Mouse (Mus musculus) lung, postnatal 0 days (tissue): ENCODE results near the gene Olfr159.

Experiments used
- CTCF ChIP-seq: IDR thresholded peaks from 2 replicates; pipeline ENCODE4 v1.5.1; 2016; ENCODE audit warnings: antibody characterized with exemption, mild to moderate bottlenecking
- EP300 ChIP-seq: IDR thresholded peaks from 2 replicates; pipeline ENCODE4 v1.6.1; 2016; ENCODE audit warnings: antibody characterized with exemption, mild to moderate bottlenecking, control low read depth

DNA sequence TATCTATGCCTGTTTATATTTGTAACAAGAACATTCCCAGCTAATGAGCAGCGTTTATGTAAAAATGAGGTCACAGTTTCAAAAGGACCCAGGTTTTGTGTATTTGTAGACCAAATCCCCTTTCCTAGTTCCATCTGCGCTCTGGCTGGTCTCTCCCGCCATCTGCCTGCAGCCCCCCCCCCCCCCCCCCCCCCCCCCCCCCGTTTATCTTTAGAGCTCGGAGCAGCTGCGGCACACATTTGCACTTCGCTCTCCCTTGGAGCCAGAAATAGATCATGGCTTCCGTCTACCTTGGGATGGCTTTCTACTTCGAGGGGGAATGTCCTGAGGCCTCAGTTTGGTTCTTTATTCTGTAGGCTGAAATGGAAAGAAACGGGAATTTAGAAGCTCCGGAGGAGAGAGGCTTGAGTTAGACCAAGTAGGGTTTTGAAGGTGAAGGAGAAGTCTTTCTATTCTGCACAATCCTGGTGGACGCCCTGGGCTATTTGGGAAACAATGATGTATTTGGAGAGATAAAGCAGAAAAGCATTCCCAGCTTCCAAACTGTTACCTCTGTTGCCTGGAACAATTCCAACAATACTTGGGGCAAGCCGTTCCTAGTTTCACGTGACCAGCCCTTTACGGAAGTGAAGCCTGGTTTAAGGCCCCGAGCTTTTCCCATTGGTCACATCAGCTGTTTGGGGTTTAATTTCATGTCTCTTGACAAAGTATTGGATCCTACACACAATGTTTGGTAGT is 50.1 kb downstream of the Olfr159 start:
- TF ChIP-seq EP300 (no peak), CTCF (no peak)
